Mouse (Mus musculus) MEL (cell line): ENCODE data around the gene Gm5678. TPM values are rescaled to one million over a fixed set of nuclear protein-coding genes. Genes with fewer than 3 reads are reported as not detected.

Experiments
- DNase-seq: peaks from one replicate; pipeline ENCODE4 v3.0.0; 2011; ENCODE audit warnings: low read depth, low spot score
- H3K27ac ChIP-seq: 2 replicates; pipeline ENCODE4 v1.5.1; 2012; ENCODE audit warnings: low read depth, mild to moderate bottlenecking, control low read depth, low read length, moderate library complexity; ENCODE audit not compliant: control insufficient read depth
- H3K27me3 ChIP-seq, 2 experiments: fragments of 150-350 bp in 1 of 2; sonication (generic) in 1 of 2; 2 replicates each; pipeline ENCODE4 v1.6.1; 2012; ENCODE audit warnings: low read length in 2 of 2, mild to moderate bottlenecking in 2 of 2, improper control_type of control experiment in 1 of 2, moderate library complexity in 1 of 2; ENCODE audit not compliant: insufficient read depth in 2 of 2, control insufficient read depth in 1 of 2
- H3K36me3 ChIP-seq, 2 experiments: 2 replicates each; pipeline ENCODE4 v1.6.1; 2012 to 2014; ENCODE audit warnings: low read length in 2 of 2, improper control_type of control experiment in 1 of 2, inconsistent platforms in 1 of 2, mild to moderate bottlenecking in 1 of 2; ENCODE audit not compliant: insufficient read depth in 2 of 2, control insufficient read depth in 1 of 2
- H3K4me1 ChIP-seq, 2 experiments: fragments of 150-350 bp in 1 of 2; sonication (generic) in 1 of 2; 2 replicates each; pipeline ENCODE4 v1.6.1; 2012; ENCODE audit warnings: low read length in 2 of 2, improper control_type of control experiment in 1 of 2, mild to moderate bottlenecking in 1 of 2; ENCODE audit not compliant: insufficient read depth in 2 of 2, control insufficient read depth in 1 of 2
- H3K4me3 ChIP-seq, 2 experiments: fragments of 150-350 bp in 1 of 2; sonication (generic) in 1 of 2; 2 replicates each; pipeline ENCODE4 v1.5.1; 2012; ENCODE audit warnings: low read depth in 2 of 2, low read length in 2 of 2, mild to moderate bottlenecking in 2 of 2, moderate library complexity in 2 of 2, control low read depth in 1 of 2, improper control_type of control experiment in 1 of 2; ENCODE audit not compliant: control insufficient read depth in 1 of 2, insufficient read depth in 1 of 2
- H3K79me2 ChIP-seq: 2 replicates; pipeline ENCODE4 v1.6.1; 2012; ENCODE audit warnings: mild to moderate bottlenecking, low read length, moderate library complexity; ENCODE audit not compliant: control insufficient read depth, poor library complexity, insufficient read depth
- H3K9ac ChIP-seq: 2 replicates; pipeline ENCODE4 v1.6.1; 2012; ENCODE audit warnings: low read depth, mild to moderate bottlenecking, control low read depth, low read length, moderate library complexity; ENCODE audit not compliant: control insufficient read depth, poor library complexity, severe bottlenecking
- H3K9me3 ChIP-seq: fragments of 150-350 bp; sonication (generic); replicated peaks from 2 replicates; pipeline ENCODE4 v1.6.1; 2012; ENCODE audit warnings: mild to moderate bottlenecking, low read length, improper control_type of control experiment, moderate library complexity; ENCODE audit not compliant: insufficient read depth
- BHLHE40 ChIP-seq: IDR thresholded peaks from 2 replicates; pipeline ENCODE4 v1.6.1; 2012; ENCODE audit warnings: low read depth, mild to moderate bottlenecking, inconsistent platforms, low read length, improper control_type of control experiment, borderline replicate concordance
- CHD1 ChIP-seq: IDR thresholded peaks from 2 replicates; pipeline ENCODE4 v1.6.1; 2012; ENCODE audit warnings: low read depth, mild to moderate bottlenecking, inconsistent platforms, low read length, improper control_type of control experiment
- CTCF ChIP-seq, 3 experiments: IDR thresholded peaks in 2 of 3; conservative IDR thresholded peaks in 1 of 3; 2 replicates each; pipeline ENCODE4 v1.5.1; 2011 to 2012; ENCODE audit warnings: low read length in 3 of 3, low read depth in 2 of 3, mild to moderate bottlenecking in 2 of 3, improper control_type of control experiment in 1 of 3, inconsistent platforms in 1 of 3, mixed read lengths in 1 of 3, moderate library complexity in 1 of 3; ENCODE audit not compliant: control insufficient read depth in 1 of 3, insufficient read depth in 1 of 3, poor library complexity in 1 of 3, severe bottlenecking in 1 of 3
- E2F4 ChIP-seq: IDR thresholded peaks from 2 replicates; pipeline ENCODE4 v1.6.1; 2011; ENCODE audit warnings: low read depth, low read length, improper control_type of control experiment, borderline replicate concordance
- EP300 ChIP-seq, 2 experiments: IDR thresholded peaks; 2 replicates each; pipeline ENCODE4 v1.6.1; 2011; ENCODE audit warnings: improper control_type of control experiment in 2 of 2, low read length in 2 of 2, low read depth in 1 of 2, mild to moderate bottlenecking in 1 of 2
- ETS1 ChIP-seq: IDR thresholded peaks from 2 replicates; pipeline ENCODE4 v1.6.1; 2012; ENCODE audit warnings: low read depth, mild to moderate bottlenecking, inconsistent platforms, low read length, improper control_type of control experiment, moderate library complexity
- GABPA ChIP-seq: IDR thresholded peaks from 2 replicates; pipeline ENCODE4 v1.6.1; 2012; ENCODE audit warnings: low read depth, mild to moderate bottlenecking, inconsistent platforms, low read length, improper control_type of control experiment, moderate library complexity
- GATA1 ChIP-seq: IDR thresholded peaks from 2 replicates; pipeline ENCODE4 v1.6.1; 2011; ENCODE audit warnings: low read depth, low read length, improper control_type of control experiment
- JUND ChIP-seq: IDR thresholded peaks from 2 replicates; pipeline ENCODE4 v1.6.1; 2011; ENCODE audit warnings: low read depth, mild to moderate bottlenecking, improper control_type of control experiment, low read length
- MAFK ChIP-seq: IDR thresholded peaks from 2 replicates; pipeline ENCODE4 v1.6.1; 2011; ENCODE audit warnings: low read depth, mild to moderate bottlenecking, low read length, improper control_type of control experiment, borderline replicate concordance
- MAZ ChIP-seq: IDR thresholded peaks from 2 replicates; pipeline ENCODE4 v1.6.1; 2012; ENCODE audit warnings: low read depth, mild to moderate bottlenecking, inconsistent platforms, low read length, improper control_type of control experiment
- MXI1 ChIP-seq: IDR thresholded peaks from 2 replicates; pipeline ENCODE4 v1.6.1; 2011; ENCODE audit warnings: mild to moderate bottlenecking, low read depth, low read length, improper control_type of control experiment
- NELFE ChIP-seq: IDR thresholded peaks from 2 replicates; pipeline ENCODE4 v1.6.1; 2011; ENCODE audit warnings: low read depth, low read length, improper control_type of control experiment
- NRF1 ChIP-seq: IDR thresholded peaks from 2 replicates; pipeline ENCODE4 v1.6.1; 2014; ENCODE audit warnings: low read depth, mild to moderate bottlenecking, inconsistent platforms, low read length, improper control_type of control experiment, moderate library complexity; ENCODE audit not compliant: poor library complexity, insufficient read depth, severe bottlenecking
- POLR2A ChIP-seq, 2 experiments: IDR thresholded peaks; 2 replicates each; pipeline ENCODE4 v1.6.1; 2011 to 2012; ENCODE audit warnings: low read length in 2 of 2, mild to moderate bottlenecking in 2 of 2, control low read depth in 1 of 2, improper control_type of control experiment in 1 of 2, low read depth in 1 of 2, moderate library complexity in 1 of 2; ENCODE audit not compliant: control insufficient read depth in 1 of 2, insufficient read depth in 1 of 2, poor library complexity in 1 of 2
- RCOR1 ChIP-seq: IDR thresholded peaks from 2 replicates; pipeline ENCODE4 v1.6.1; 2012; ENCODE audit warnings: low read depth, mild to moderate bottlenecking, inconsistent platforms, low read length, improper control_type of control experiment
- SMC3 ChIP-seq: IDR thresholded peaks from 2 replicates; pipeline ENCODE4 v1.6.1; 2011; ENCODE audit warnings: low read depth, low read length, improper control_type of control experiment
- UBTF ChIP-seq: IDR thresholded peaks from 2 replicates; pipeline ENCODE4 v1.6.1; 2012; ENCODE audit warnings: low read depth, mild to moderate bottlenecking, inconsistent platforms, low read length, improper control_type of control experiment, moderate library complexity, borderline replicate concordance; ENCODE audit not compliant: insufficient read depth
- ZC3H11A ChIP-seq: IDR thresholded peaks from 2 replicates; pipeline ENCODE4 v1.6.1; 2012; ENCODE audit warnings: low read depth, mild to moderate bottlenecking, inconsistent platforms, low read length, improper control_type of control experiment
- ZMIZ1 ChIP-seq: IDR thresholded peaks from 2 replicates; pipeline ENCODE4 v1.6.1; 2012; ENCODE audit warnings: low read depth, mild to moderate bottlenecking, inconsistent platforms, low read length, improper control_type of control experiment, moderate library complexity
- ZNF384 ChIP-seq: IDR thresholded peaks from 2 replicates; pipeline ENCODE4 v1.6.1; 2012; ENCODE audit warnings: low read depth, mild to moderate bottlenecking, inconsistent platforms, low read length, improper control_type of control experiment
- polyA plus RNA-seq, 2 experiments: library from polyadenylated mRNA; stranded (reverse) in 1 of 2; unstranded in 1 of 2; fragments of >175 nt in 1 of 2; fragments of >200 nt in 1 of 2; gene quantifications; 2 replicates each; pipeline versions ENCODE4 v1.2.1 to v1.2.4; 2012; ENCODE audit warnings: low replicate concordance in 2 of 2, low read depth in 1 of 2; ENCODE audit not compliant: insufficient read length in 2 of 2, insufficient read depth in 1 of 2, missing spikeins in 1 of 2
- total RNA-seq: library from RNA; depleted of rRNA; stranded (reverse); fragments of 300-350 nt; gene quantifications from 2 replicates; pipeline ENCODE4 v1.2.3, GENCODE M21; 2012

The Gm5678 gene
- total and polyA plus RNA-seq, 3 experiments: 4.6 TPM; not detected in 2

GRCm38 (mm10) chr16:93648441-93649183 lies 20.7 kb downstream of the Gm5678 start (continued):
- TF ChIP-seq ZC3H11A (no peak), GATA1 (no peak)
- TF ChIP-seq, all 39 proteins: peak for 5

GRCm38 (mm10) chr16:93667976-93668375 lies 40.1 kb downstream of the Gm5678 start:
- DNase-seq: no peak
- H3K36me3 ChIP-seq: no peaks in the 10 kb centered on the region
- TF ChIP-seq JUND: no peak
- no peak for TF ChIP-seq MXI1
- TF ChIP-seq ETS1: no peak
- no peak for TF ChIP-seq NELFE
- TF ChIP-seq POLR2A (IDR thresholded peaks at IDR 0.05; ENCODE audit: control insufficient read depth in 1 of 2, insufficient read depth in 1 of 2, low read depth in 1 of 2, low read length in 2 of 2, poor library complexity in 1 of 2): no peak
- no peak for TF ChIP-seq MAFK
- TF ChIP-seq CHD1: no peak
- TF ChIP-seq ZNF384: no peak
- no peak for TF ChIP-seq SMC3
- no peak for TF ChIP-seq GATA1
- no peak for TF ChIP-seq GABPA
- no peak for TF ChIP-seq NRF1
- no peak for TF ChIP-seq ZMIZ1
- no peak for TF ChIP-seq UBTF
- TF ChIP-seq RCOR1: no peak
- TF ChIP-seq MAZ: no peak
- no peak for TF ChIP-seq E2F4
- no peak for TF ChIP-seq BHLHE40
- no peak for TF ChIP-seq CTCF (IDR thresholded peaks at IDR 0.05 in 2 of 3, conservative IDR thresholded peaks at IDR 0.05 in 1 of 3; ENCODE audit: control insufficient read depth in 1 of 3, insufficient read depth in 1 of 3, low read depth in 2 of 3, low read length in 3 of 3, poor library complexity in 1 of 3, severe bottlenecking in 1 of 3)
- no peak for TF ChIP-seq EP300 (IDR thresholded peaks at IDR 0.05; ENCODE audit: low read depth in 1 of 2, low read length in 2 of 2)
- peaks cover 0 to 2% of the 10 kb centered on the region in 2 experiments; a peak in 2 of 4 replicates for H3K27me3 ChIP-seq
- no peaks in the 10 kb centered on the region for H3K9me3 ChIP-seq
- H3K27ac ChIP-seq: no peak overlapping the region
- no peak overlapping the region for H3K9ac ChIP-seq
- no peak overlapping the region for H3K4me3 ChIP-seq
- H3K4me1 ChIP-seq: no peaks in the 10 kb centered on the region
- no peaks in the 10 kb centered on the region for H3K79me2 ChIP-seq
